Mouse (Mus musculus): ENCODE results near the gene Camk1d. TPM values are rescaled to one million over a fixed set of nuclear protein-coding genes. Genes with fewer than 3 reads are reported as not detected.
"Not testable (repeated sequence)": the region's sequence is repeated elsewhere in the genome, so short reads cannot be mapped to it uniquely, and the experiment has no call there.

Gene Camk1d
- polyA plus RNA-seq, 1 experiment = 1.0 TPM

GRCm38 (mm10) chr2:5540870-5541269, 173.4 kb downstream of the Camk1d start:
- TF ChIP-seq CTCF (conservative IDR thresholded peaks at IDR 0.05; ENCODE audit: insufficient read depth, insufficient read length, low read depth, low read length) (no peak), POLR2A (IDR thresholded peaks at IDR 0.05; ENCODE audit: low read depth, low read length) (no peak)
- Histone ChIP-seq H3K4me1 (ENCODE audit: control insufficient read depth, insufficient read depth, low read length) (no peaks in the 10 kb centered on the region), H3K27ac (ENCODE audit: insufficient read depth, low read depth, low read length) (no peak overlapping the region), H3K36me3 (ENCODE audit: control insufficient read depth, insufficient read depth, low read length) (no peaks in the 10 kb centered on the region), H3K27me3 (replicated peaks; ENCODE audit: control insufficient read depth, insufficient read depth, low read length) (no peaks in the 10 kb centered on the region), H3K4me3 (ENCODE audit: insufficient read depth, low read depth, low read length) (no peak overlapping the region)
- DNase-seq = no peak
- WGBS = 85% methylated on average over 3 of the region's 3 CpGs

DNA sequence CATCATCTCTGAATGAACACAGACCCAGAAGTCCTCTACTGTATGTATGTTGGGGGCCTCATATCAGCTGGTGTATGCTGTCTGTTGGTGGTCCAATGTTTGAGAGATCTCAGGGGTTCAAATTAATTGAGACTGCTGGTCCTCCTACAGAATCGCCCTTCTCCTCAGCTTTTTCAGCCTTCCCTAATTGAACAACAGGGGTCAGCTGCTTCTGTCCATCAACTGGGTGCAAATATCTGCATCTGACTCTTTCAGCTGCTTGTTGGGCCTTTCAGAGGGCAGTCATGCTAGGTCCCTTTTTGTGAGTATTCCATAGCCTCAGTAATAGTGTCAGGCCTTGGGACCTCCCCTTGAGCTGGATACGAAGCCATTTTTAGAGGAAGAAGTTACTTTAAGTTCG, 174.4 kb downstream of the Camk1d start:
- not testable (repeated sequence) for H3K27me3 ChIP-seq (replicated peaks; ENCODE audit: control insufficient read depth, insufficient read depth, low read length); H3K36me3 ChIP-seq (ENCODE audit: control insufficient read depth, insufficient read depth, low read length); H3K27ac ChIP-seq (ENCODE audit: insufficient read depth, low read depth, low read length); DNase-seq; H3K4me3 ChIP-seq (ENCODE audit: insufficient read depth, low read depth, low read length); H3K4me1 ChIP-seq (ENCODE audit: control insufficient read depth, insufficient read depth, low read length)
- WGBS = 72% methylated on average over 3 of the region's 3 CpGs

DNA sequence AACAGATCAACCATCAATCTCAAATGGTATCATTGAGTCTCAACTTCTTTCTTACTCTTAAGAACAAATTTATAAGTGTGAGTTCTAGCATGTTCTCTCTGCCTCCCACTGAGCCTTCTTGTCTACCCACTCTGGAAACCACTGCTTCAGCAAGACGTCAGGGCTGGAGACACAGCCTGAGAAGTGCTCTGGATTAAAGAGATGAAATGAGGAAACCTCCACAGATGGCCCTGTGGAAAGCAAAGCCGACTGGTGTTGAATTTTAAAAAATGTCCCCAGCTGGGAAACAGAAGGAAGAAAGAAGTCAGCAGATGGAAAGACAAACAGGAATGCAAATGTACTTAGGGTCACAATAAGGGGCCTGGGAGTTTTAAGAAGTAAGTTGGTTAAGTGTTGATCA, 180.4 kb downstream of the Camk1d start:
- 72% methylated on average over 2 of the region's 2 CpGs for WGBS
- Histone ChIP-seq H3K4me3 (ENCODE audit: insufficient read depth, low read depth, low read length) (no peak overlapping the region), H3K27ac (ENCODE audit: insufficient read depth, low read depth, low read length) (no peak overlapping the region), H3K4me1 (ENCODE audit: control insufficient read depth, insufficient read depth, low read length) (no peaks in the 10 kb centered on the region), H3K27me3 (replicated peaks; ENCODE audit: control insufficient read depth, insufficient read depth, low read length) (no peaks in the 10 kb centered on the region), H3K36me3 (ENCODE audit: control insufficient read depth, insufficient read depth, low read length) (no peaks in the 10 kb centered on the region)
- TF ChIP-seq CTCF (conservative IDR thresholded peaks at IDR 0.05; ENCODE audit: insufficient read depth, insufficient read length, low read depth, low read length) (no peak), POLR2A (IDR thresholded peaks at IDR 0.05; ENCODE audit: low read depth, low read length) (no peak)
- no peak for DNase-seq

GRCm38 (mm10) chr2:5529992-5530391, 184.3 kb downstream of the Camk1d start:
- Histone ChIP-seq H3K27me3 (replicated peaks; ENCODE audit: control insufficient read depth, insufficient read depth, low read length) (no peaks in the 10 kb centered on the region), H3K36me3 (ENCODE audit: control insufficient read depth, insufficient read depth, low read length) (no peaks in the 10 kb centered on the region), H3K4me3 (ENCODE audit: insufficient read depth, low read depth, low read length) (no peak overlapping the region), H3K4me1 (ENCODE audit: control insufficient read depth, insufficient read depth, low read length) (no peaks in the 10 kb centered on the region), H3K27ac (ENCODE audit: insufficient read depth, low read depth, low read length) (no peak overlapping the region)
- WGBS = 87% methylated on average over 2 of the region's 2 CpGs
- TF ChIP-seq CTCF (conservative IDR thresholded peaks at IDR 0.05; ENCODE audit: insufficient read depth, insufficient read length, low read depth, low read length) (no peak), POLR2A (IDR thresholded peaks at IDR 0.05; ENCODE audit: low read depth, low read length) (no peak)
- no peak for DNase-seq

DNA sequence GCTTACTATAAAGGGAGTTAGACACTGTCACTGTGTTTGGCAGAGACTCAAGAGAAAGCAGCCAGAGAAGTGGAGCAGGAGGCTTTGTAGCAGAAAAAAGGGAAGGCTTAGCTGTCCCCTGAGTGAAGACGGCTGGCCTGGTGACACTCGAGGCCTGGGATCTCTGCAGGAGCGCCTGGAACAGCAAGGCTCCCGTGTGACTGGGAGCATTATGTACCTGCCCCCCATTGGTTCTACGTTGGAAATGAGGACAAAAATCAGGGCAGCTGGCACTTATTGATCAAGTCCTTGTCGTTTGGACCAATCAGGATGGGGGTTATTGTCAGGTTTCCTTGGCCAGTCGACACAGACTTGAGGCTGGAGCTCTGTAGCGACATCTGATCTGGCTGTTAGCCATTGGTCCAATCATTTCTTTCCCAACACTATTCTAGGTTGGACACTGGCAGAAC, 195.1 kb downstream of the Camk1d start:
- DNase-seq = no peak
- WGBS = 69% methylated on average over 8 of the region's 8 CpGs
- H3K36me3 ChIP-seq (ENCODE audit: control insufficient read depth, insufficient read depth, low read length) = no peaks in the 10 kb centered on the region
- no peak overlapping the region for H3K27ac ChIP-seq (ENCODE audit: insufficient read depth, low read depth, low read length)
- no peaks in the 10 kb centered on the region for H3K27me3 ChIP-seq (replicated peaks; ENCODE audit: control insufficient read depth, insufficient read depth, low read length)
- H3K4me3 ChIP-seq (ENCODE audit: insufficient read depth, low read depth, low read length) = no peak overlapping the region
- TF ChIP-seq POLR2A (IDR thresholded peaks at IDR 0.05; ENCODE audit: low read depth, low read length) (no peak), CTCF (conservative IDR thresholded peaks at IDR 0.05; ENCODE audit: insufficient read depth, insufficient read length, low read depth, low read length) (no peak)
- no peaks in the 10 kb centered on the region for H3K4me1 ChIP-seq (ENCODE audit: control insufficient read depth, insufficient read depth, low read length)

DNA sequence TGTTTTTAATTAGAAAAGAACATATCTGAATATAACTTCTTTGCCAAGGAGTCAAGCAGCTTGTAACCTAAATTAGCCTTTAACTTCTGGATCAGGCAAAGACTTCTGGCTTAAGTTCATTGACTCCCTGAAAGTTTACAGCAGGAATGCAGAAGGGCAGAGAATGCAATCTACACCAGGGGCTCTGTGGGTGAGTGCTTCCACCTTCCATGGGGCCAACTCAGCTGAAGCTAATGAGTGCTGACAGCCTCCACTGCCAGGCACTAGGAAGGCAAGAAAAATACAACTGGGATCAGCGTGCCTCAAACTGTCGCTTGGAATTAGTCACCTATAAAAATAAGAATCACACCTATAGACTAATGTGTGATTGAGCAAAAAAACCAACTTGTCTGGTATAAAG, 199.2 kb downstream of the Camk1d start:
- H3K36me3 ChIP-seq (ENCODE audit: control insufficient read depth, insufficient read depth, low read length) = no peaks in the 10 kb centered on the region
- peak; percentile 4 for DNase-seq
- TF ChIP-seq POLR2A (IDR thresholded peaks at IDR 0.05; ENCODE audit: low read depth, low read length) = no peak
- TF ChIP-seq CTCF (conservative IDR thresholded peaks at IDR 0.05; ENCODE audit: insufficient read depth, insufficient read length, low read depth, low read length) = no peak
- H3K27ac ChIP-seq (ENCODE audit: insufficient read depth, low read depth, low read length) = no peak overlapping the region
- H3K4me3 ChIP-seq (ENCODE audit: insufficient read depth, low read depth, low read length) = no peak overlapping the region
- no peaks in the 10 kb centered on the region for H3K27me3 ChIP-seq (replicated peaks; ENCODE audit: control insufficient read depth, insufficient read depth, low read length)
- no peaks in the 10 kb centered on the region for H3K4me1 ChIP-seq (ENCODE audit: control insufficient read depth, insufficient read depth, low read length)
- WGBS = 29% methylated on average over 2 of the region's 2 CpGs

DNA sequence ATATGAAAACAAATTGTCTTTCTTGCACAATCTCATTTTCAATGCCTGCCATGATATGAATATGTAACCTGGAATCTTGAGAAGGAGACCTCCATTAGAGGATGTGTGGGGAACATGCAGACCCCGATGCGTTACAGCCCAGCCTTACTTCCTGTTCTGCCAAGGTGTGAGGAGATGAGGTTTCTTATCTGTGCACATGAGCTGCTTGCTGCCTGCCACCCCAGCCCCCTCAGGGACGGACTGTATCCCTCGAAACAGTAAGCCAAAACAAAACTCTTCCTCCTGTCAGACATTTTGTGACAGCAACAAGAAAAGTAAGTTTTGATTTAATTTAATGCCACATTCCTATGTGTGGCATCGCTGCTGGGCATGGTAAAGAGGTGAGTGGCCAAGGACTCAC, 200.2 kb downstream of the Camk1d start:
- no peak overlapping the region for H3K4me3 ChIP-seq (ENCODE audit: insufficient read depth, low read depth, low read length)
- no peak overlapping the region for H3K27ac ChIP-seq (ENCODE audit: insufficient read depth, low read depth, low read length)
- no peaks in the 10 kb centered on the region for H3K27me3 ChIP-seq (replicated peaks; ENCODE audit: control insufficient read depth, insufficient read depth, low read length)
- no peaks in the 10 kb centered on the region for H3K4me1 ChIP-seq (ENCODE audit: control insufficient read depth, insufficient read depth, low read length)
- DNase-seq = no peak
- H3K36me3 ChIP-seq (ENCODE audit: control insufficient read depth, insufficient read depth, low read length) = no peaks in the 10 kb centered on the region
- 97% methylated on average over 5 of the region's 5 CpGs for WGBS
- TF ChIP-seq POLR2A (IDR thresholded peaks at IDR 0.05; ENCODE audit: low read depth, low read length) (no peak), CTCF (conservative IDR thresholded peaks at IDR 0.05; ENCODE audit: insufficient read depth, insufficient read length, low read depth, low read length) (no peak)

DNA sequence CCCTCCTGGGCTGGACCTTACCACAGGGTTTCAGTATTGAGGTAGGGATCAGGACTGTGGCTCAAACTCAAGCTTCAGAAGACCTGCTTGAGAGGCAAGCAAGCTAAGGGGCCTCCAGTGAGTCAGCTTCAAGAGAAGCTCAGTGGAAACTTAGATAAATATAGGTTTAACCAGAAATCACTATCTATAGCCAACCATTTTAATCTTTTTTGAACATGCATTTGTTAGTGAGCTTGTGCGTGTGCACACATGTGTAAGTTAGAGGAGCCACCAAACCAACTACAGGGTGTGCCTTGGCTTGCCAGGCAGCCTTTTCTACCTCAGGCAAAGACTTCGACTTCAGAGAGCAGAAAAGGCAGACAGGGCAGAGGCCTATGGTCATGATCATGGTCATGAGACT, 200.7 kb downstream of the Camk1d start:
- H3K4me1 ChIP-seq (ENCODE audit: control insufficient read depth, insufficient read depth, low read length) = no peaks in the 10 kb centered on the region
- WGBS = 96% methylated on average over 2 of the region's 2 CpGs
- no peak overlapping the region for H3K4me3 ChIP-seq (ENCODE audit: insufficient read depth, low read depth, low read length)
- TF ChIP-seq POLR2A (IDR thresholded peaks at IDR 0.05; ENCODE audit: low read depth, low read length) = no peak
- TF ChIP-seq CTCF (conservative IDR thresholded peaks at IDR 0.05; ENCODE audit: insufficient read depth, insufficient read length, low read depth, low read length) = no peak
- DNase-seq = no peak
- no peaks in the 10 kb centered on the region for H3K27me3 ChIP-seq (replicated peaks; ENCODE audit: control insufficient read depth, insufficient read depth, low read length)
- H3K27ac ChIP-seq (ENCODE audit: insufficient read depth, low read depth, low read length) = no peak overlapping the region
- no peaks in the 10 kb centered on the region for H3K36me3 ChIP-seq (ENCODE audit: control insufficient read depth, insufficient read depth, low read length)

Measured in kidney, adult 2 months (tissue).